Mouse (Mus musculus) brown adipose tissue, adult 24 weeks (tissue): Measurements from ENCODE around the gene Tusc2. TPM values are rescaled to one million over a fixed set of nuclear protein-coding genes. Genes with fewer than 3 reads are reported as not detected.

ENCODE experiments used
- H3K27ac ChIP-seq: fragments of 200-500 bp; replicated peaks from 2 replicates; pipeline ENCODE4 v1.5.1; 2012; ENCODE audit warnings: low read depth, mild to moderate bottlenecking, low read length
- H3K4me1 ChIP-seq: fragments of 200-500 bp; 2 replicates; pipeline ENCODE4 v1.6.1; 2012; ENCODE audit warnings: low read length, mixed read lengths; ENCODE audit not compliant: control insufficient read depth, insufficient read depth, insufficient read length
- H3K4me3 ChIP-seq: fragments of 200-500 bp; 2 replicates; pipeline ENCODE4 v1.5.1; 2012; ENCODE audit warnings: low read depth, mild to moderate bottlenecking, low read length, moderate library complexity; ENCODE audit not compliant: insufficient read depth
- polyA plus RNA-seq: library from polyadenylated mRNA; stranded (reverse); fragments of >200 nt; gene quantifications from 2 replicates; pipeline ENCODE4 v1.2.4, GENCODE M21; 2012; ENCODE audit not compliant: missing spikeins, insufficient read depth, insufficient read length

The Tusc2 gene
- 31.2 and 49.0 TPM in 2 replicates for polyA plus RNA-seq

DNA sequence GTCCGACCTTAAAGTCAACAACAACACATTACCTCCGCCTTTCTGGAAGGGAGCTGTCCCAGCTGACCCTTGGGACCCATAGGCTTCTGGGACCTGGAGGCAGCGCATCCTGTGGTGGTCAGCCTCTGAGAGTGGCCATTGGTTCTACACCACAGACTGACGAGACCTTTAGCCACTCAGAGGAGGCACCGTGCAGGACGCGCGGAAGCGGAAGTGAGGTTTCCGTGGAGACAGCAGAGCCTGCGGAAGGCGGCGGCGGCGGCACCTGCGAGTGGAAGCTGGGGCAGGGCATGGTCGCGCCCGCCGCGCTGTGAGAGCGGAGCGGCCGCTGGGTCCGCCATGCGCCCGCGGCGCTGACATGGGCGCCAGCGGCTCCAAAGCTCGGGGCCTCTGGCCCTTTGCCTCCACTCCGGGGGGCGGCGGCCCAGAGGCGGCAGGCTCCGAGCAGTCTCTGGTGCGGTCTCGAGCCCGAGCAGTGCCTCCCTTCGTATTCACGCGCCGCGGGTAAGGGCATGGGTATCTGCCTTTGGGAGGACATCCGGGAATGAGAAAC, at the start of gene Tusc2:
TSS of gene Tusc2 (plus strand) at position 227 of the 553 bp plus-strand sequence.
- Histone ChIP-seq H3K4me3 (peak within 1 kb of the TSS; percentile 80), H3K4me1 (peaks cover 18% of the 10 kb centered on the region), H3K27ac (peak within 1 kb of the TSS; percentile 62)

DNA sequence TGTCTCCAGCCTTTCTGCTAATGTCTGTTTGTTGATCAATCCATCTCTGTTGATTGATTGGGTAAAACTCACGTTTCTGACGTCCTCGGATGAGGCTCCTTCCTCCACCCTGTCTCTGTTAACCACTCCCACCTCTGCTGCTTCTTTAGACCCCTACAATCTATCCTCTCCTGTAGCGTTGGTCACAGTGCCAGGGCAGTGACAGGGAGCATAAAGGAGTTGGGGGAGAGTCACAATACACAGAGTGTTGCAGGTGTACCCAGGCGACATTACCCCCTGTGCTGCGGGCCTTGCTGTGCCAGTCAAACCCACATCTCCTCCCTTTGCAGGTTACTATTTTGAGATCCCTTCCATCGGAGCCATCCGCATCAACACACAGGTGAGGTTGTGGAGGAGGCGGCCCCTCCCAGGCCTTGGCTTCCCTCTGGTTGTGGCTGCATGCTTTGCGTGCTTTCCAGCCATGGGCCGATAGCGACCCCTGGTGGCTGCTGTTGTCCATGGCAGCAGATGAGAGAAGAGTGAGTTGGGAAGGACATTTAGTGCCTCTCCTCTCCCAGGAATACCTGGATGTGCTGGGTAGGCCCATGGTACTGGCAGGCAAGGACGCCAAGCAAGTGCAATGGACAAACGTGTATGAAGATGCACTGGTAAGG, 48.6 kb upstream of the Tusc2 start:
- Histone ChIP-seq H3K4me3 (no peak overlapping the region), H3K4me1 (no peaks in the 10 kb centered on the region), H3K27ac (no peak overlapping the region)

DNA sequence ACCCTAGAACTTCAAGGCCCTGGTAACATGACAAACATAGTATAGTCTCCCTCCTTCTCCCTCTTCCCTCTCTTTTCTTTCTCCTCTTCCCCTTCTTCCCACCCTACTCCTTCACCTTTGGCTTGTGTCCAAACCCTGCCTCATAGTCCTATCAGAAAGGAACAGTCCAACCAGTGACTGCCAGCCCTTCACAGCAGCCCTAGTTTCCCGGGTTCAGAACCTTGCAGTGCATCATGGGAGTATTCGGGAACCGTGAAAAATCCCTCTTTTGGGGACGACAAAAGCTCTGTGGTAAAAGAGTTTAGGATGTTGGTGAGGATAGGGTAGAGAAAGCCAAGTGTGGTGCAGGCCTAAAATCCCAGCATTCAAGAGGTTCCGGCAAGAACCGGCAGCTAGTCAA, 42.7 kb upstream of the Tusc2 start:
- no peak overlapping the region for H3K4me3 ChIP-seq
- H3K4me1 ChIP-seq: no peaks in the 10 kb centered on the region
- no peak overlapping the region for H3K27ac ChIP-seq

DNA sequence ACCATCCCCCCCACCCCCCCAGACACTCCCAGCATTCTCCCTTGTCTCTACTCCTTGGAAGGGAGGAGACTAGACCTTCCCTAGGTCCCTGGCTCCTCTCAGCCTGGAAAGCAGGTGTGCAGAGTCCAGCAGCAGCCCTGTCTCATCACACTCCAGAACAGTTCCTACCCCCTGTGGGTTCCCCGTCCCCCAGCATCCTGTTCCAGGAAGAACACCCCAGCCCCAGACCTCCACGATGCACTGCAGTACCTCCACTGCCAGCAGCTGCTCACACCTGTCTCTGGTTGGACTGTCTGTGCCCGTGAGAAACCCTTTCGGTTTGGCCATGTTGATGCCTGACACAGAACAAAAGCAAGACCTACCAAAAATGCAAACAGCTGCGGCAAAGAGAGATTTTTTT, 41.9 kb upstream of the Tusc2 start:
- no peak overlapping the region for H3K27ac ChIP-seq
- no peak overlapping the region for H3K4me3 ChIP-seq
- H3K4me1 ChIP-seq: no peaks in the 10 kb centered on the region

DNA sequence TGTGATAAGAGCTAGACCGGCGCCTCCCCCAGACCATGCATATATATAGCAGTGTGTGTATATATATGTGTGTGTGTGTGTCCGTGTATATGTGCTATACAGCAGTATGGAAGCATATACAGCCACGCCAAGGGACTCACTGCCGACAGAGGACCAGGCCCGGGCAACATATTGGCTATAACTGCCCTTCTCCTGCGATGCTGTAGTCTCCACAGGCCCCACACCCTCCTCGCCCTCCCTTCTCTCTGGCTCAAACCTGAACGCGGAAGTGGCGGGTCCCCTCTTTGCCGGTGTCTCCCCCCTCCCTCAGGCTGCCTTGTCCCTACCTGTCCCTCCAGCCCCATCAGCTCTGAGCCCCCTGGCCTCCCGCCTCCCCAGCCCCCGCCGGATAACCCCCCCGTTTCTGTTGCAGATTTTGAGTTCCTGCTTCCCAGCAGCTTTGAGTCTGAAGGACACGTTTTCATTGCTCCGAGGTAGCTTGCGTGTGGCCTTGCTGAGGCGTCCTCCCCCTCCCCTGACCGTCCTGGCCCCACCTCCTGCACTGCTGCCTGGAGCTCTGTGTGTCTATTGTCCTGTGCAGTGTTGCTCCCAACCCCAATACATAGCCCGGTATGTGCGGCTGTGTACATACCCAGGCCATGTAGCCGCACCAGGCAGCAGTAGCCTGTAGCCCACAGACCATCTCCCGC, 41.2 kb upstream of the Tusc2 start:
- Histone ChIP-seq H3K4me3 (no peak overlapping the region), H3K4me1 (no peaks in the 10 kb centered on the region), H3K27ac (no peak overlapping the region)

DNA sequence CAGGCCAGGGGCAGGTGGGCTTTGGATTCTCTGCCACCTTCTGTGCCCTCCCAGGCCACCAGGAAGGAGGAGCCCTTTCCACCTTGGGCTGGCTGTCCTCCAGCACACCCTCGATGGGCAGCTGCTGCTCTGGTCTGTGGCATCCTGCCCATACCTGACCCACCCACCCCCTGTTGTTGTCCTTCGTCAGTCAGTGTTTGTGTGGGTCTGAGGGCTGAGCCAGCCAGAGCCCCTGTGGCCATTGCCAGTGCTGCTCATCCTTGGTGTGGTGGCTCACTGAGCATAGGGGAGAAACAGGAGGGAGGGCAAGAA, 40.7 kb upstream of the Tusc2 start:
- Histone ChIP-seq H3K4me1 (no peaks in the 10 kb centered on the region), H3K4me3 (no peak overlapping the region), H3K27ac (no peak overlapping the region)

DNA sequence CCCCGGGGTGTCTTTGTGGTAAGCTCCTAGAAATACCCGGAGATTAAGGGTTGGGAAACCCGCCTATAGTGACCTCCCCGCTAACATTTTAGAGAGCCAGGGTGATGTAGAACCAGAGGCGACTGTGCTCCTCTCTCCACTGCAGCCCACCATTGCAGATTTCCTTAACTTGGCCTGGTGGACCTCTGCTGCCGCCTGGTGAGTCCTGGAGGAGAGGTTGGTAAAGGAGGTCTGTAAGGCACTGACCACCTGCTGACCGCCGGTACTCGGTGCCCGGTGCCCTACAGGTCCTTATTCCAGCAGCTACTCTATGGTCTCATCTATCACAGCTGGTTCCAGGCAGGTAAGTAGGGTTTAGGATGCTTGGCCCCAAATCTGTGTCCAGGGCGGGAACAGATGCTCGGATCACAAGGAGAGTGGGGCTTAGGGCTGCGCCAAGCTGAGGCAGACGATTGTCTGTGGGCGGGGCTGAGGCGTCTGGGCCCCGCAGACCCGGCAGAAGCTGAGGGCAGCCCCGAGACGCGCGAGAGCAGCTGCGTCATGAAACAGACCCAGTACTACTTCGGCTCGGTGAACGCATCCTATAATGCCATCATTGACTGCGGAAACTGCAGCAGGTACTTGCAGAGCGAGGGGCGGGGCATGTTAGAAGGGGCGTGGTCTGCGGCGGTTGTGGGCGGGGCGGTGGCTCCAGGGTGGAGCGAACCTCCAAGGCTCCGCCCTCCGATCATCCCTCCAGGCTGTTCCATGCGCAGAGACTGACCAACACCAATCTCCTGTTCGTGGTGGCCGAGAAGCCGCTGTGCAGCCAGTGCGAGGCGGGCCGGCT, 36.6 kb upstream of the Tusc2 start:
- Histone ChIP-seq H3K27ac (no peak overlapping the region), H3K4me3 (peak overlapping the region; percentile 24; the same call in 1 of the 2 replicates), H3K4me1 (no peaks in the 10 kb centered on the region)

DNA sequence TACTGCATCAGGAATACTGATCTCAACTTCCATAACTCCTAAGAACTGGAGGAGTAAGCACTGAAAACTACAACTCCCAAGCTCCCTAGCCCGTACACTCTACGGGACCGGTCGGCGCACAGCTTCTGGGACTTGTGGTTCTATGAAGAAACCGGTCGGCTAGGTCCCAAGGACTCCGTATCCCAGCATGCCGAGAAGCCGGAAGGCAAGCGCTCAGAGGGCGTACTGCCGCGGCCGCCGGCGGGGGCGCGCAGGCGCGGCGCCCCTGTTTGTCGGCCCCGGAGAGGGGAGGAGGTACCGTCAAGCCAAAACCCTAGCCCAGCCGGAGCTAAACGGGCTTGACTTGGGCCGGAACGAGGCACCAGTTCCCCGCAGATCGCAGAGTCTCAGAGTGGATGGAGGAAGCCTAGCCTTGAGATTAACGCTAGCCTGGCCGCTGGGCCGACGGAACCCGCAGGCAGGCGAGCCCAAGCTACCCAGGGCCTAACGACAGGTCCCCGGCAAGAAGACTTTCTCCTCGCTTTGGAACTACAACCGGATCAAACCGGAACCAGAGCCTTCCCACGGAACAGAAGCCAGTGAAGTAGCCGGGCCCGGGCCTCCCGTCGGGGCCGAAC, 29.2 kb upstream of the Tusc2 start, which contains the start of gene Tmem115:
TSS of gene Tmem115 (plus strand) at position 155 of the 617 bp plus-strand sequence.
- H3K27ac ChIP-seq: peak within 1 kb of the TSS; percentile 80
- H3K4me1 ChIP-seq: peaks cover 13% of the 10 kb centered on the region
- H3K4me3 ChIP-seq: peak within 1 kb of the TSS; percentile 90

DNA sequence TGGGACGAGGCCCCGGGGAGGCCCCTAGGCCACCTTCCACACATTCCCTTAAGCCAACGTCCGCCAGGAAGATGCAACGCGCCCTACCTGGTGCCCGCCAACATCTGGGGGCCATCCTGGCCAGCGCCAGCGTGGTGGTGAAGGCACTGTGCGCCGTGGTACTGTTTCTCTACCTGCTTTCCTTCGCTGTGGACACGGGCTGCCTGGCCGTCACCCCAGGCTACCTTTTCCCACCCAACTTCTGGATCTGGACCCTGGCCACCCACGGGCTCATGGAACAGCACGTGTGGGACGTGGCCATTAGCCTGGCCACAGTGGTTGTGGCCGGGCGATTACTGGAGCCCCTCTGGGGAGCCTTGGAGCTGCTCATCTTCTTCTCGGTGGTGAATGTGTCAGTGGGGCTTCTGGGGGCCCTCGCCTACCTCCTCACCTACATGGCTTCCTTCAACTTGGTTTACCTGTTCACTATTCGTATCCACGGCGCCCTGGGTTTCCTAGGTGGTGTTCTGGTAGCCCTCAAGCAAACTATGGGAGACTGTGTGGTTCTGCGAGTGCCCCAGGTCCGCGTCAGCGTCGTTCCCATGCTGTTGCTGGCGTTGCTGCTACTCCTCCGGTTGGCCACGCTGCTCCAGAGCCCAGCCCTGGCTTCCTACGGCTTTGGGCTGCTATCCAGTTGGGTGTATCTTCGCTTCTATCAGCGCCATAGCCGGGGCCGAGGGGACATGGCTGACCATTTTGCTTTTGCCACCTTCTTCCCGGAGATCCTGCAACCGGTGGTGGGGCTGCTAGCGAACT, 28.4 kb upstream of the Tusc2 start:
- Histone ChIP-seq H3K4me1 (peaks cover 13% of the 10 kb centered on the region), H3K4me3 (peak overlapping the region; percentile 90)

DNA sequence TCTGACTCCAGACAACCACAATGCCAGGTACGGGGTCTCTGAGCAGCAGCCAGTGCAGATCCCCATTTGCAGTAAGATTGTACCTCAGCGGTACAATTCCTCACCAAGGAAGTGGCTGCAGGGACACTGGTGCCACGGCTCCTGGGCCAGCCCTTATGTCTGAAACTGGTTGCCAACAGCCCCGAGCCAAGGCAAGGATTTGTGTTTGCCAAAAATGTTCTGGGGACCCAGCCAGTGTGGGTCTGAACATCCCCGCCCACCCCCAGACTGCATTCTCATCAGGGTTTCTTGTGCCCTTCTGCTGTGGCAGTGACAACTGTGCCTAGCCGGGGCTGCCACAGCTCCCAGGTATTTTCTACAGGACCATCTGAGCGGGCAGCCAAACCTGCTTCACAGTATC, 24.8 kb upstream of the Tusc2 start:
- Histone ChIP-seq H3K4me3 (no peak overlapping the region), H3K4me1 (peaks cover 19% of the 10 kb centered on the region), H3K27ac (no peak overlapping the region)

More for the DNA sequence above, 28.4 kb upstream of the Tusc2 start:
- H3K27ac ChIP-seq: peak overlapping the region; percentile 80

DNA sequence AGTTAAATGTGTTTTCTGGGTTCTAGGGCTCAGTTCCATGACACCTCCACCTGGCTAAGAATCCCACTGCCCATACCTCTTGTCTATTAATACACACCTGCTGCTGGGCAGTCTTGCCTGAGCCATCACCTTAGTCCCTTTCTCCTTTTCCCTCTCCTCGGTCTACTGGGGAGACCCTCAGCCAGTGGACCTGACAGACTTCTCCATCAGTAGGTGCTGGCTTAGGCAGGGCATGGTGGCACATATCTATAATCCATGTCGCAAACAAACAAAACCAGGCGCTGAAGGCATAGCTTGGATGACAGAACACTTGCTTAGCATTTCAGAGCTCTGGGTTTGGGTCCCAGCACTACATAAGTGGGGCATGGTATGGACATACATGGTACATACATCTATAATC, 24.3 kb upstream of the Tusc2 start:
- no peak overlapping the region for H3K4me3 ChIP-seq
- H3K27ac ChIP-seq: no peak overlapping the region

DNA sequence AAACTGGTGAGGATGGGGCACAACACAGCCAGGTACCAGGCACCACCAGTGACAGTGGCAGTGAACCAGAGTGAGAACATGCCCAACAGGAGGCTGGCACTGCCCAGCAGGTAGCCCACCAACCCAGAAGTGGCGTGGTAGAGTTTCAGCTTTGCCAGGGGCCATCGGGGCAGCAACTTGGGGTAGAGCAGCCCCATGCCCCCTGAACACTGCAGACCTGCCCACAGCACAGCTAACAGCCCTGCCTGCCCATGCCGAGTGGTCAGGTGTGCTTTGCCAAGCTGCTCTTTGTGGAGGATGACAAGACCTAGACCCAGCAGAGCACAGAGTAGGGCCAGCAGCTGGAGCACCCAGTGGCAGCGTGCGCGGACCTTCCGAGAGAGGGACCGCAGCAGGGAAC, 23.1 kb upstream of the Tusc2 start:
- Histone ChIP-seq H3K27ac (no peak overlapping the region), H3K4me3 (no peak overlapping the region), H3K4me1 (peaks cover 19% of the 10 kb centered on the region)

More for the DNA sequence above, 24.3 kb upstream of the Tusc2 start:
- peaks cover 19% of the 10 kb centered on the region for H3K4me1 ChIP-seq

DNA sequence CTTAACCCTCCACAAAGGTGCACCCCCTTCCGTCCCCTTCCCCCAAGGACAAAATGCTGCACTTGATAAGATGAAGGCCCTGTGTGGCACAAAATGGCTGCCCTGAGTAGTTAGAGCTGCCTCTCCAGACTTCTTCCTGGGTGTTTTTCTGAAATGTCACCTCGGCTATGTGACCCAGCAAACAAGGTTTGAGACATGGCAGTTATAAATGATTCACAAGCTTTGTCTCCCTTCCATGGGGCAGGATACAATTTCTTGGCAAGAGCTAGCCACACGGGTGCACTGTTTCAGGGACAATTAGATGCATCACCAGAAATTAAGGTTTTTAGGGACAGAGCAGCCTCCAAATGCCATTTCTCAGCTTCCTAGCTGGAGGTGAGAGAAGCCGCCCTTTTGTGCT, 22.6 kb upstream of the Tusc2 start:
- H3K27ac ChIP-seq: no peak overlapping the region
- peaks cover 16% of the 10 kb centered on the region for H3K4me1 ChIP-seq
- no peak overlapping the region for H3K4me3 ChIP-seq

DNA sequence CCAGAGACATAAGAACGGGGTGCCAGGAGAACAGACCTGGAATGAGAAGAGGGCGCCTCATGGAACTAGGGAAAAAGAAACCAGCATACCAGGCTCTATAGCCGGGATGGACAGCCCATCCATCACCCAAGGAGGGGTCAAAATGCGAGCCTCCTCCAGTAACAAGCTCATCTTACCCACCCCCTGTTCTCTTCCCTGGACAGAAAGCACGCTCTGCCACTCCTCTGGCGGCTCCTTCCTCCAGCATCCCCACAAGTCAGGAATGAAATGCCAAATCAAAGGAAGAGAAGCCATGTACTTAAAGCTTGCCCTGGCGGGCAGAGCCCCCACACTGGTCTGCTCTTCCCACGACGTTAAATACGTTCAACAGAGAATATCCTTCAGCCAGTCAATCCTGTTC, 22.1 kb upstream of the Tusc2 start:
- Histone ChIP-seq H3K27ac (no peak overlapping the region), H3K4me3 (peak overlapping the region; percentile 96)

More for the DNA sequence above, 22.1 kb upstream of the Tusc2 start:
- H3K4me1 ChIP-seq: peaks cover 10% of the 10 kb centered on the region
